Mouse (Mus musculus): ENCODE measurements at regions not wholly inside any gene's neighbourhood (a gene's known extent, or its start where the extent isn't known, plus 50 kb on each side); places are given as distances from the start of the nearest gene placed in this dataset.

GRCm38 (mm10) chr13:84066211-84066959, 155.7 kb upstream of the Tmem161b start:
- TF ChIP-seq CTCF (conservative IDR thresholded peaks at IDR 0.05; ENCODE audit: insufficient read depth, insufficient read length, low read depth, low read length) (no peak), POLR2A (IDR thresholded peaks at IDR 0.05; ENCODE audit: low read depth, low read length) (no peak)
